Mouse (Mus musculus) myocyte (in vitro differentiated cells): ENCODE data around the gene Cd2bp2.

ENCODE experiments used
- CEBPB ChIP-seq: IDR thresholded peaks from 2 replicates; pipeline ENCODE4 v1.6.1; 2011; ENCODE audit warnings: mild to moderate bottlenecking, moderate library complexity; ENCODE audit not compliant: poor library complexity, insufficient read depth, severe bottlenecking
- MAX ChIP-seq: IDR thresholded peaks from one replicate; pipeline ENCODE4 v1.6.1; 2011; ENCODE audit warnings: low read depth, mild to moderate bottlenecking, control low read depth
- MYOD1 ChIP-seq, 3 experiments: IDR thresholded peaks; one replicate each; pipeline ENCODE4 v1.6.1; 2011; ENCODE audit warnings: control low read depth in 2 of 3, low read depth in 2 of 3, mild to moderate bottlenecking in 2 of 3, moderate library complexity in 1 of 3; ENCODE audit not compliant: insufficient read length in 2 of 3, control insufficient read depth in 1 of 3
- MYOG ChIP-seq, 3 experiments: IDR thresholded peaks; one replicate each; pipeline ENCODE4 v1.6.1; 2011; ENCODE audit warnings: control low read depth in 2 of 3, low read depth in 2 of 3, mild to moderate bottlenecking in 2 of 3; ENCODE audit not compliant: insufficient read length in 2 of 3, control insufficient read depth in 1 of 3, insufficient read depth in 1 of 3
- POLR2A ChIP-seq: IDR thresholded peaks from one replicate; pipeline ENCODE4 v1.6.1; 2011; ENCODE audit warnings: low read depth, mild to moderate bottlenecking, control low read depth, moderate library complexity; ENCODE audit not compliant: insufficient read length
- POLR2AphosphoS2 ChIP-seq: IDR thresholded peaks from one replicate; pipeline ENCODE4 v1.6.1; 2011; ENCODE audit warnings: low read depth, control low read depth; ENCODE audit not compliant: insufficient read length
- SRF ChIP-seq: IDR thresholded peaks from one replicate; pipeline ENCODE4 v1.6.1; 2011; ENCODE audit warnings: low read depth; ENCODE audit not compliant: control insufficient read depth, insufficient read length
- TCF12 ChIP-seq: IDR thresholded peaks from one replicate; pipeline ENCODE4 v1.6.1; 2011; ENCODE audit warnings: mild to moderate bottlenecking, control low read depth; ENCODE audit not compliant: poor library complexity, insufficient read depth, severe bottlenecking
- TCF3 ChIP-seq: IDR thresholded peaks from one replicate; pipeline ENCODE4 v1.6.1; 2011; ENCODE audit warnings: low read depth, control low read depth; ENCODE audit not compliant: insufficient read length
- USF1 ChIP-seq: IDR thresholded peaks from one replicate; pipeline ENCODE4 v1.6.1; 2011; ENCODE audit warnings: low read depth, mild to moderate bottlenecking, control low read depth, moderate library complexity

GRCm38 (mm10) chr7:127183828-127184227 lies 12.0 kb downstream of the Cd2bp2 start:
- TF ChIP-seq TCF3 = no peak
- no peak for TF ChIP-seq POLR2A
- no peak for TF ChIP-seq TCF12
- no peak for TF ChIP-seq MYOG (IDR thresholded peaks at IDR 0.05; ENCODE audit: control insufficient read depth in 1 of 3, insufficient read depth in 1 of 3, insufficient read length in 2 of 3, low read depth in 2 of 3)
- TF ChIP-seq POLR2AphosphoS2 = no peak
- no peak for TF ChIP-seq MAX
- no peak for TF ChIP-seq USF1
- TF ChIP-seq MYOD1 (IDR thresholded peaks at IDR 0.05; ENCODE audit: control insufficient read depth in 1 of 3, insufficient read length in 2 of 3, low read depth in 2 of 3) = no peak
- TF ChIP-seq SRF = no peak
- TF ChIP-seq CEBPB = no peak
